Mouse (Mus musculus) neutrophil, adult 83 days (primary cell): ENCODE results near the gene Gm42674. TPM values are rescaled to one million over a fixed set of nuclear protein-coding genes. Genes with fewer than 3 reads are reported as not detected.

Experiments used
- total RNA-seq, 2 experiments: library from RNA; stranded (reverse); gene quantifications; one replicate each; pipeline ENCODE4 v1.2.4; 2023

The Gm42674 gene
- not detected for total RNA-seq

DNA sequence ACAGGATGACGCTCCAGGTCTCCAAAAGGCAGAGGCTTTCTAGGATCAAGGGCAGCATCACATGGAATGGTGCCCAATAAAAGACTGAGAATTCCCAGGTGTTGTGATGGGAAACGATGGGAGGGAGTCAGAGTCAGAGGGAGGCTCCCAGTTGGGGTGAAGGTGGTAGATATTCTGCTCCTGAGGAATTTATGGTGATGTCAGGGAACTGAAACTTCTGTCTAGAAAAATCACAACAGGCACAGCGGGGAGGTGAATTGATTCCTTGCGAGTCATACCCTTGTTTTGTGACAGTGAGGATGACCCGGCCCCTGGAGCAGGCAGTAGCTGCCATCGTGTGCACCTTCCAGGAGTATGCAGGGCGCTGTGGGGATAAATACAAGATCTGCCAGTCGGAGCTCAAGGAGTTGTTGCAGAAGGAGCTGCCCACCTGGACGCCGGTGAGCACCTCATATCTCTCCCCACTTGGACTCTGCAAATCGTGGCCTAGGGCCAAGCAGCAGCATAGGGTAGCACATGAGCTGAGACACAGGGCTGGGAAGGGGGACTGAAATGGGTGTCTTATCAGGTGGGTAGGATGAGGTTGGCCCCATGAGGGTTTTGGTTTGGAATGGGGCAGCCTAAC is at the start of gene Gm42674:
Gm42674 (plus strand) TSS at position 419 of the 625 bp plus-strand sequence.

DNA sequence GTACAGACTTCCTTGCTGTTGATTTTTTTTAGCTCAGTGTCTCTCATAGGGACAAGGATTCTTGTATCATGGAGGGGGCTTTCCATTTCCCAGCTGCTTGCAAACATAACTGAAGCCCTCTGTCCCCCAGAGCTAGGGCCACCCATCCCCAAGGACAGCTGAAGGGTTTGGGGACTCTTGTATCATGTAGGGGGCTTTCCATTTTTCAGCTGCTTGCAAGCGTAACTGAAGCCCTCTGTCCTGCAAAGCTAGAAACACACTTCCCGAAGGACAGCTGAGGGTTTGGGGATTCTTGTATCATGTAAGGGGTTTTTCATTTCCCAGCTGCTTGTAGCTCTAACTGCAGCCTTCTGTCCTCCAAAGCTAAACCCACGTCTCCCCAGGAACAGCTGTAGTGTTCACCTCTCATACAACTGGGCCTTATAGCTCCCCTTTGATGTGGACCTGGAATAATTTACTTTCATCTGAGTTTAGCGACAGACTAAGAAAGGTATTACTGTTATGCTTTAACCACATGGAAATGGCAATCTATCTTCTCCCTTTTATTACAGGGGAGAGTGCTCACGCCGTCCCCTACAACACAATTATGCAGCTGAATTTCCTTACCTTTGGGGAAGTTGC is 41.6 kb upstream of the Gm42674 start, which contains the start of gene S100a3:
S100a3 (plus strand) TSS at position 571 of the 621 bp plus-strand sequence.

DNA sequence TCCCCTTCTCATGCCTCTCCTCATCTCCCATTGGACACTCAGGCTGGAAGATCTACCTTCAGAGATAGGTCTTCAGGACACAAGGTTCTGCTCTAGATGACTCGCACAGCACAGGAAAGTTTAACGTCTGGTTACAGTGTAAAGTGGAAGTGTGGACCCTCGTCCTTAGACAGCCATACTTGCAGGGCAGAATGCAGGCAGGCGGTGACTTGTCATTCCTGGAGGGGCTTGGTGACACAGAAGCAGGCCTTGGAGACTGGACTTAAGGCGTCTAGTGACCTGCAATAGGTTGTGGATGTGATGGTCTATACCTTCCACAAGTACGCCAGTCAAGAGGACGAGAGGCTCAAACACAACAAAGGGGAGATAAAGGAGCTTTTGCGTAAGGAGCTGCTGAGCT is 11.8 kb upstream of the Gm42674 start, which contains the start of gene S100a2:
S100a2 (plus strand) TSS at position 301 of the 400 bp plus-strand sequence.

DNA sequence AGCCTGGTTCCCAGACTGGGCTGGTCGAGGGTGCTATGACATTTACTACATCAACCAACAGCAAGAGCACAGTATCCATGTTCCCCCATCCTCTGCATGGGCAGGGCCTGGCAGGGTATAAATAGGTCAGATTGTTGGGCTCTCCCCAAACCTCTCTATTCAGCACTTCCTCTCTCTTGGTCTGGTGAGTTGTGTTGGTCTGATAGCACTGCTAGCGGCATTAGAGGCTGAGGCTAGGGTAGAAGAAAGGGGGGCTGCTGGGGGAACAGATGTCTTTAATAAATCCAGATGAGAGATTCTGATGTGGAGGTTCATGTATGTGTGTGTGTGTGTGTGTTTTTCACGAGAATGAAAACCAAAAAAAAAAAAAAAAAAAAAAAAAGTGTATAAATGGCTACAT is 1.9 kb downstream of the Gm42674 start, which contains the start of gene S100a4:
S100a4 (plus strand) TSS at position 149 of the 400 bp plus-strand sequence.

DNA sequence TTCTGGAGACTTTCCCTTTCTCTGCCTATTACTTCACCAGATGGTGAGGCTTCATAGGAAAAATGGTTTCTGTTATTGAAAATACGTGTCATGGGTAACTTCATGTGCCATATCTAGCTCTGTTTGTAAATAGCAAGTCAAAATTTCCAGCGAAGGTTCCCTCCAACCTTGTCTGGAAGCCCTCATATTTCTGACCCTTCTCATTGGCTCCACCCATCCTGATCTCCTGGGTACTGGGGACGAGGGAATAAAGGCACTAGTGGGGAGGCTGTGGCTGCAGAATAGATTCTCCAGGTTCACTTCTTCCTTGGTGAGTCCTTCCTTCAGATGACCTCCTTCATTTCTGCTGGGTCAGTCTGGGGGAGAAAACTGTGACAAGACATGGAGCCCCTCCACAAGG is 6.5 kb downstream of the Gm42674 start, which contains the start of gene S100a5:
S100a5 (plus strand) TSS at position 301 of the 400 bp plus-strand sequence.

DNA sequence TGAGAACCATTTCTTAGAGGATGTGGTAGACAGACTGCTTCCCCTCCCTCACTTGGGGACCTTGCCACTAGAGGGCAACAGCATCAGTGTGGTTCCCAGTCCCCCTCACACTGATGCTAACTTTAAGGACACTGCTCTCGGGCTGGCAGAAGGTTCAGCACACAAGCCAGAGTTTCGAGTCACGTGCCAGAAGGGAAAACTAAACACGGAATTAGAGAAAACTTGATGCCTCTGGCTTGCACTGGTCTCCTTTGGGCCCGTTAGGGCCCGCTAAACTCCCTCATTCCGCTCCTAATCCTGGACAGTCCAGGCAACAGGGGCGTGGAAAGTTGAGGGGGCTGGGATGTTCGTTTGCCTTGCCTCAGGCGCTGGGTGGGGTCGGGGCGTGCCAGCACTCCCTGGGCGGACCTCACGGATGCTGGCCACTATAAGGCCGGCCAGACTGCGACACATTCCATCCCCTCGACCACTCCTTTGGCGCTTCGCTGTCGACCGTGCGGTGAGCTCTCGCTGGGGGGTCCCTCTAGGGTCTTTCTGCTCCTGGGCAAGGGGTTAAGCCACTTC is 11.1 kb downstream of the Gm42674 start, which contains the start of gene S100a6:
S100a6 (plus strand) TSS at position 155 of the 564 bp plus-strand sequence.

DNA sequence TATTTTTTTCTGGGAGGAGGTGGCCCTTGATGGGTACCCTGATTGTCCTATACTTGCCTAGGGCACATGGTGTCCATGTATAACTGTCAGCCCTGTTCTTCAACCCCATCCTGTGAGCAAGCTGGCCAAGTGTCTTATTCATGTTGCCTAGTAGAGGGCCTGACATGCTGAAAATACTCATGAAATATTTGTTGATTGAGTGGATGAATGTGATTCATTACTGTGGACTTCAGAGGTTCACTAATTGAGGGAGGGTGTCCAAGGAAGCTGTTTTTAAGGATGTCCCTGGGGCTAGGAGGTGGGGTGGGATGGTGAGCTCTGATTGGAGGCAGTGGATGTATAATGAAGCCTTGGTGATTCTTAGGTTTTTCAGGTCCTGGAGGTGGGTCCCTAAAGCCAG is 52.0 kb downstream of the Gm42674 start, which contains the start of gene S100a7a:
S100a7a (plus strand) TSS at position 301 of the 400 bp plus-strand sequence.

Other genes starting within 250 kb of the Gm42674 start
- gene Slc27a3, start 212.0 kb upstream of the Gm42674 start, total RNA-seq: 1 to 10 TPM; 1.4 to 2.5 TPM
- gene Ints3, start 168.3 kb upstream of the Gm42674 start, total RNA-seq: 10 to 100 TPM; 43.1 to 53.5 TPM
- under 1 TPM; 0.15 to 0.53 TPM for gene Npr1, start 136.0 kb upstream of the Gm42674 start, total RNA-seq
- gene Ilf2, start 125.8 kb upstream of the Gm42674 start, total RNA-seq: 10 to 100 TPM; 50.7 to 54.7 TPM
- 10 to 100 TPM; 28.2 to 32.1 TPM for gene Snapin, start 110.9 kb upstream of the Gm42674 start, total RNA-seq
- 10 to 100 TPM; 70.6 to 81.8 TPM for gene Chtop, start 92.4 kb upstream of the Gm42674 start, total RNA-seq
- 10 to 100 TPM; 23.2 to 23.6 TPM for gene S100a1, start 87.5 kb upstream of the Gm42674 start, total RNA-seq
- 10 to 100 TPM; 36.7 to 40.7 TPM for gene S100a13, start 87.5 kb upstream of the Gm42674 start, total RNA-seq
- gene S100a14, start 75.0 kb upstream of the Gm42674 start, total RNA-seq: under 1 TPM in 1 of 2 experiments, not detected in 1; 0.40 TPM
- under 1 TPM in 1 of 2 experiments, not detected in 1; 0.39 TPM for gene S100a16, start 64.7 kb upstream of the Gm42674 start, total RNA-seq
- 1 to 10 TPM; 5.9 to 6.6 TPM for gene S100a3, start 41.3 kb upstream of the Gm42674 start, total RNA-seq
- gene S100a2, start 11.7 kb upstream of the Gm42674 start, total RNA-seq: 1 to 10 TPM in 1 of 2 experiments, not detected in 1; 2.9 TPM
- 100 to 1,000 TPM; 351 to 397 TPM for gene S100a4, start 1.9 kb downstream of the Gm42674 start, total RNA-seq
- not detected for gene S100a5, start 6.6 kb downstream of the Gm42674 start, total RNA-seq
- 1,000 to 10,000 TPM; 1,195 to 1,254 TPM for gene S100a6, start 11.0 kb downstream of the Gm42674 start, total RNA-seq
- gene S100a7a, start 52.1 kb downstream of the Gm42674 start, total RNA-seq: 1 to 10 TPM; 1.6 to 2.2 TPM
- over 10,000 TPM; 45,493 to 45,678 TPM for gene S100a8, start 67.1 kb downstream of the Gm42674 start, total RNA-seq
- over 10,000 TPM; 54,611 to 54,778 TPM for gene S100a9, start 93.8 kb downstream of the Gm42674 start, total RNA-seq
- 1 to 10 TPM in 1 of 2 experiments, under 1 TPM in 1; 0.71 to 1.4 TPM for gene Pglyrp4, start 125.0 kb downstream of the Gm42674 start, total RNA-seq
- not detected for gene Gm5849, start 176.0 kb downstream of the Gm42674 start, total RNA-seq